Mouse (Mus musculus) colon, adult 2 months (tissue): Measurements from ENCODE around the gene Icam5. TPM values are rescaled to one million over a fixed set of nuclear protein-coding genes. Genes with fewer than 3 reads are reported as not detected.

Source experiments
- polyA plus RNA-seq: library from polyadenylated mRNA; depleted of rRNA; stranded (reverse); fragments of >200 nt; gene quantifications from 2 replicates; pipeline ENCODE4 v1.2.3, GENCODE M21; 2012; rRNA removed

Gene Icam5
- 0.17 and 0.27 TPM in 2 replicates for polyA plus RNA-seq

GRCm38 (mm10) chr9:21031896-21032351 is at the start of gene Icam5:
Gene Icam5 (plus strand): TSS chr9:21032073.

GRCm38 (mm10) chr9:21002627-21003551 is 29.0 kb upstream of the Icam5 start, which contains the start of gene Mrpl4:
Gene Mrpl4 (plus strand): TSS chr9:21002738.

GRCm38 (mm10) chr9:21015571-21016130 is 16.2 kb upstream of the Icam5 start, which contains the start of gene Icam1:
Gene Icam1 (plus strand): TSS chr9:21015985.

GRCm38 (mm10) chr9:21029291-21030054 is 2.4 kb upstream of the Icam5 start, which contains the start of gene Icam4:
Gene Icam4 (plus strand): TSS chr9:21029373.

GRCm38 (mm10) chr9:21067006-21067684 is 35.3 kb downstream of the Icam5 start, which contains the start of gene Zglp1:
Gene Zglp1 (minus strand): TSS chr9:21067093.

GRCm38 (mm10) chr9:21073044-21073840 is 41.4 kb downstream of the Icam5 start, which contains the start of the genes Gm49373 and Fdx1l:
Gene Gm49373 (minus strand): TSS chr9:21073096.
Gene Fdx1l (minus strand): TSS chr9:21073614.

Other genes with a start within 250 kb of the Icam5 start
- 13.6 and 14.2 TPM in 2 replicates for gene Col5a3, start 217.0 kb upstream of the Icam5 start, polyA plus RNA-seq
- gene Rdh8, start 213.6 kb upstream of the Icam5 start, polyA plus RNA-seq: not detected in 2 replicates
- 49.2 and 51.0 TPM in 2 replicates for gene A230050P20Rik, start 163.4 kb upstream of the Icam5 start, polyA plus RNA-seq
- gene Angptl6, start 152.3 kb upstream of the Icam5 start, polyA plus RNA-seq: 6.7 and 9.2 TPM in 2 replicates
- 74.6 and 94.0 TPM in 2 replicates for gene Ppan, start 143.9 kb upstream of the Icam5 start, polyA plus RNA-seq
- 106 and 126 TPM in 2 replicates for gene Eif3g, start 133.4 kb upstream of the Icam5 start, polyA plus RNA-seq
- gene Dnmt1, start 72.2 kb upstream of the Icam5 start, polyA plus RNA-seq: 24.0 and 26.8 TPM in 2 replicates
- 4.5 and 6.1 TPM in 2 replicates for gene S1pr2, start 55.3 kb upstream of the Icam5 start, polyA plus RNA-seq
- 92.4 and 92.9 TPM in 2 replicates for gene Mrpl4, start 29.3 kb upstream of the Icam5 start, polyA plus RNA-seq
- gene Icam1, start 16.1 kb upstream of the Icam5 start, polyA plus RNA-seq: 10.2 and 10.9 TPM in 2 replicates
- 0.20 and 0.69 TPM in 2 replicates for gene Icam4, start 2.7 kb upstream of the Icam5 start, polyA plus RNA-seq
- gene Zglp1, start 35.0 kb downstream of the Icam5 start, polyA plus RNA-seq: 0.66 and 1.1 TPM in 2 replicates
- 0.12 and 0.20 TPM in 2 replicates for gene Gm49373, start 41.0 kb downstream of the Icam5 start, polyA plus RNA-seq
- gene Fdx1l, start 41.5 kb downstream of the Icam5 start, polyA plus RNA-seq: 48.2 and 82.0 TPM in 2 replicates
- 14.2 and 36.9 TPM in 2 replicates for gene Gm38431, start 59.9 kb downstream of the Icam5 start, polyA plus RNA-seq
- gene Raver1, start 59.9 kb downstream of the Icam5 start, polyA plus RNA-seq: 64.1 and 72.3 TPM in 2 replicates
- 36.9 and 38.6 TPM in 2 replicates for gene Tyk2, start 99.2 kb downstream of the Icam5 start, polyA plus RNA-seq
- 44.7 and 52.6 TPM in 2 replicates for gene Cdc37, start 117.9 kb downstream of the Icam5 start, polyA plus RNA-seq
- gene Pde4a, start 133.6 kb downstream of the Icam5 start, polyA plus RNA-seq: 6.9 and 7.2 TPM in 2 replicates
- 110 and 116 TPM in 2 replicates for gene Keap1, start 207.3 kb downstream of the Icam5 start, polyA plus RNA-seq
- 0.17 and 0.19 TPM in 2 replicates for gene S1pr5, start 216.4 kb downstream of the Icam5 start, polyA plus RNA-seq
- 123 and 143 TPM in 2 replicates for gene Atg4d, start 233.2 kb downstream of the Icam5 start, polyA plus RNA-seq